Mouse (Mus musculus) kidney, postnatal 0 days (tissue): Measurements from ENCODE around the gene Derl2. TPM values are rescaled to one million over a fixed set of nuclear protein-coding genes. Genes with fewer than 3 reads are reported as not detected.

Experiments
- ATAC-seq: fragments of 200-750 bp; cut with Nextera tagmentation; replicated peaks from 2 replicates; pipeline ENCODE4 v1.8.0; 2017; ENCODE audit warnings: low read depth, moderate number of reproducible peaks, moderate TSS enrichment, moderate library complexity; ENCODE audit not compliant: low FRiP score
- DNase-seq: peaks from one replicate; pipeline ENCODE4 v3.0.0-alpha.2; 2016; ENCODE audit warnings: low spot score
- H3K27ac ChIP-seq: fragments of 300-500 bp; sonication (generic); 2 replicates; pipeline ENCODE4 v1.5.1; 2014; ENCODE audit warnings: mild to moderate bottlenecking
- H3K27me3 ChIP-seq: fragments of 300-500 bp; sonication (generic); 2 replicates; pipeline ENCODE4 v1.6.1; 2014; ENCODE audit warnings: low read length, mixed read lengths; ENCODE audit not compliant: insufficient read depth
- H3K36me3 ChIP-seq: fragments of 300-500 bp; sonication (generic); 2 replicates; pipeline ENCODE4 v1.6.1; 2014; ENCODE audit warnings: low read length, mixed read lengths; ENCODE audit not compliant: insufficient read depth
- H3K4me1 ChIP-seq: fragments of 300-500 bp; sonication (generic); replicated peaks from 2 replicates; pipeline ENCODE4 v1.6.1; 2014; ENCODE audit warnings: antibody characterized with exemption, low read length, mixed read lengths; ENCODE audit not compliant: insufficient read depth
- H3K4me2 ChIP-seq: fragments of 300-500 bp; sonication (generic); 2 replicates; pipeline ENCODE4 v1.6.1; 2014; ENCODE audit warnings: mild to moderate bottlenecking, low read length, moderate library complexity, mixed read lengths
- H3K4me3 ChIP-seq: fragments of 300-500 bp; sonication (generic); replicated peaks from 2 replicates; pipeline ENCODE4 v1.5.1; 2014; ENCODE audit warnings: low read depth, low read length
- H3K9ac ChIP-seq: fragments of 300-500 bp; sonication (generic); 2 replicates; pipeline ENCODE4 v1.6.1; 2014; ENCODE audit warnings: low read depth, low read length
- H3K9me3 ChIP-seq: fragments of 300-500 bp; sonication (generic); replicated peaks from 2 replicates; pipeline ENCODE4 v1.6.1; 2016; ENCODE audit warnings: low read length, inconsistent platforms, mixed read lengths
- CTCF ChIP-seq: IDR thresholded peaks from 2 replicates; pipeline ENCODE4 v1.5.1; 2016; ENCODE audit warnings: antibody characterized with exemption, low read depth, mild to moderate bottlenecking, moderate library complexity
- WGBS: fragments of 180-500 bp; shearing (Covaris S2); extraction: QIAGEN DNeasy Blood & Tissue Kit; methylation state at CpG from one replicate; pipeline ENCODE4 v1.1.7; 2014; 5-methylcytosine and 5-hydroxymethylcytosine counted together
- polyA plus RNA-seq: library from polyadenylated mRNA; unstranded; fragments of >200 nt; fragmentation: Nextera tagmentation; extraction: Ambion mirVana; gene quantifications from 2 replicates; pipeline ENCODE4 v1.2.1, GENCODE M21; 2015

The Derl2 gene
- polyA plus RNA-seq, 1 experiment from 2014 or later, result 55.7 TPM

GRCm38 (mm10) chr11:71001167-71001566, 18.5 kb downstream of the Derl2 start:
- 87% methylated on average over 4 of the region's 4 CpGs for WGBS
- no peak for ATAC-seq

GRCm38 (mm10) chr11:70982557-70983228, 36.9 kb downstream of the Derl2 start, which contains the start of gene C1qbp:
TSS of gene C1qbp (minus strand) at chr11:70983026.
- peak within 1 kb of the TSS; percentile 86 for H3K9ac ChIP-seq
- DNase-seq (peak; percentile 93), ATAC-seq (peak; percentile 94)
- H3K27ac ChIP-seq, result peak within 1 kb of the TSS; percentile 43; the same call in 1 of the 2 replicates
- peak within 1 kb of the TSS; percentile 58 for H3K4me2 ChIP-seq
- 0 out of 2 replicates have a peak, but pooled peaks cover 7% of the 10 kb centered on the region for H3K4me1 ChIP-seq
- H3K4me3 ChIP-seq, result peak within 1 kb of the TSS; percentile 98
- H3K36me3 ChIP-seq, result peaks cover 33% of the 10 kb centered on the region
- peak; percentile 95 for TF ChIP-seq CTCF
- WGBS, result under 1% methylated on average over 60 of the region's 64 CpGs
- H3K27me3 ChIP-seq, result no peaks in the 10 kb centered on the region
- no peaks in the 10 kb centered on the region for H3K9me3 ChIP-seq

More at GRCm38 (mm10) chr11:71001167-71001566, 18.5 kb downstream of the Derl2 start:
- no peak overlapping the region for H3K4me2 ChIP-seq
- H3K36me3 ChIP-seq, result peaks cover 23% of the 10 kb centered on the region
- TF ChIP-seq CTCF, result no peak
- H3K9me3 ChIP-seq, result no peaks in the 10 kb centered on the region
- H3K4me3 ChIP-seq, result no peak overlapping the region
- no peak for DNase-seq
- no peak overlapping the region for H3K9ac ChIP-seq
- H3K27me3 ChIP-seq, result no peaks in the 10 kb centered on the region
- 0 out of 2 replicates have a peak, but pooled peaks cover 5% of the 10 kb centered on the region for H3K4me1 ChIP-seq
- no peak overlapping the region for H3K27ac ChIP-seq

- ATAC-seq (no peak), DNase-seq (peak; percentile 0)
- 4% methylated on average over 12 of the region's 12 CpGs for WGBS
- H3K4me3 ChIP-seq, result peak overlapping the region; percentile 98
- peak overlapping the region; percentile 58 for H3K4me2 ChIP-seq
- peaks cover 34% of the 10 kb centered on the region for H3K36me3 ChIP-seq
- H3K9me3 ChIP-seq, result no peaks in the 10 kb centered on the region
- 0 out of 2 replicates have a peak, but pooled peaks cover 7% of the 10 kb centered on the region for H3K4me1 ChIP-seq
- 0 out of 2 replicates have a peak overlapping the region, but pooled peaks have one; percentile 43 for H3K27ac ChIP-seq
- no peaks in the 10 kb centered on the region for H3K27me3 ChIP-seq
- TF ChIP-seq CTCF, result no peak
- H3K9ac ChIP-seq, result peak overlapping the region; percentile 86
Measured at GRCm38 (mm10) chr11:70982030-70982429, 37.6 kb downstream of the Derl2 start.

GRCm38 (mm10) chr11:70980751-70981510, 38.7 kb downstream of the Derl2 start:
- Histone ChIP-seq H3K4me3 (no peak overlapping the region), H3K4me2 (peak overlapping the region; percentile 58), H3K36me3 (peaks cover 40% of the 10 kb centered on the region), H3K4me1 (0 out of 2 replicates have a peak, but pooled peaks cover 7% of the 10 kb centered on the region), H3K27me3 (no peaks in the 10 kb centered on the region), H3K9ac (0 out of 2 replicates have a peak overlapping the region, but pooled peaks have one; percentile 5), H3K27ac (no peak overlapping the region), H3K9me3 (no peaks in the 10 kb centered on the region)
- no peak for TF ChIP-seq CTCF
- no peak for ATAC-seq
- no peak for DNase-seq
- WGBS, result 89% methylated on average over 14 of the region's 14 CpGs

GRCm38 (mm10) chr11:70980232-70980631, 39.4 kb downstream of the Derl2 start:
- no peaks in the 10 kb centered on the region for H3K9me3 ChIP-seq
- H3K36me3 ChIP-seq, result peaks cover 36% of the 10 kb centered on the region
- no peak overlapping the region for H3K4me2 ChIP-seq
- H3K27ac ChIP-seq, result no peak overlapping the region
- 0 out of 2 replicates have a peak, but pooled peaks cover 7% of the 10 kb centered on the region for H3K4me1 ChIP-seq
- no peak for DNase-seq
- H3K4me3 ChIP-seq, result no peak overlapping the region
- TF ChIP-seq CTCF, result no peak
- no peaks in the 10 kb centered on the region for H3K27me3 ChIP-seq
- 93% methylated on average over 6 of the region's 6 CpGs for WGBS
- H3K9ac ChIP-seq, result no peak overlapping the region
- ATAC-seq, result no peak

- H3K4me2 ChIP-seq, result no peak overlapping the region
- WGBS, result 84% methylated on average over 6 of the region's 6 CpGs
- no peak for ATAC-seq
- no peak overlapping the region for H3K9ac ChIP-seq
- 0 out of 2 replicates have a peak, but pooled peaks cover 7% of the 10 kb centered on the region for H3K4me1 ChIP-seq
- TF ChIP-seq CTCF, result no peak
- no peak for DNase-seq
- H3K27me3 ChIP-seq, result no peaks in the 10 kb centered on the region
- peaks cover 50% of the 10 kb centered on the region for H3K36me3 ChIP-seq
- no peak overlapping the region for H3K27ac ChIP-seq
- H3K4me3 ChIP-seq, result no peak overlapping the region
- no peaks in the 10 kb centered on the region for H3K9me3 ChIP-seq
Measured at GRCm38 (mm10) chr11:70977293-70977692, 42.3 kb downstream of the Derl2 start.
